Mouse (Mus musculus): ENCODE data around the gene Vsig10.

- TF ChIP-seq POLR2A (IDR thresholded peaks at IDR 0.05; ENCODE audit: low read depth, low read length) (no peak), CTCF (IDR thresholded peaks at IDR 0.05; ENCODE audit: borderline replicate concordance, insufficient read depth, low read length) (no peak)
Observed at GRCm38 (mm10) chr5:117337999-117338398, 19.1 kb downstream of the Vsig10 start.
